In genomic region chr2:112748532-112748931, GRCm38 (mm10) we compare ENCODE assay signal across 15 mouse cellular contexts.
"Had no signal": no experiment of that assay in that cellular context is flagged by ENCODE, and none has a peak within 500 bp of the region (broad histone marks: within the 10 kb centered on the region; RNA-seq: fewer than 3 reads in every experiment).

No protein-coding gene starts in this region.

- H3K27me3 ChIP-seq: limb, embryonic 13.5 days; liver, embryonic 15.5 days; midbrain, embryonic 13.5 days; stomach, embryonic 15.5 days had no signal

- H3K27ac ChIP-seq: kidney, postnatal 0 days; limb, embryonic 13.5 days; liver, embryonic 15.5 days; midbrain, embryonic 13.5 days; stomach, embryonic 15.5 days had no signal

- H3K9me3 ChIP-seq: limb, embryonic 13.5 days; liver, embryonic 15.5 days; midbrain, embryonic 13.5 days; stomach, embryonic 15.5 days had no signal

- H3K9ac ChIP-seq: limb, embryonic 13.5 days; liver, embryonic 15.5 days; midbrain, embryonic 13.5 days; stomach, embryonic 15.5 days had no signal

- H3K36me3 ChIP-seq: limb, embryonic 13.5 days; liver, embryonic 15.5 days; midbrain, embryonic 13.5 days; stomach, embryonic 15.5 days had no signal

- DNase-seq: kidney, adult 11 months; kidney, adult 9 months; kidney, postnatal 36 days; left cerebral cortex, postnatal 4 days; lung, adult 2 months; lung, postnatal 36 days; right cerebral cortex, postnatal 14 days; thymus, adult 2 months; thymus, postnatal 25 days had no signal

- H3K4me2 ChIP-seq: limb, embryonic 13.5 days; liver, embryonic 15.5 days; midbrain, embryonic 13.5 days; stomach, embryonic 15.5 days had no signal

- ATAC-seq: lung, postnatal 0 days; midbrain, embryonic 13.5 days had no signal

- H3K4me3 ChIP-seq: limb, embryonic 13.5 days; liver, embryonic 15.5 days; midbrain, embryonic 13.5 days; stomach, embryonic 15.5 days had no signal

- H3K4me1 ChIP-seq: limb, embryonic 13.5 days; liver, embryonic 15.5 days; midbrain, embryonic 13.5 days; stomach, embryonic 15.5 days had no signal
